Mouse (Mus musculus): ENCODE measurements around the gene Trim9. TPM values are rescaled to one million over a fixed set of nuclear protein-coding genes. Genes with fewer than 3 reads are reported as not detected.
A peak's percentile ranks its signal among the peaks of the same experiment; 100 is the strongest.

Gene Trim9
- polyA plus RNA-seq, 1 experiment = not detected

- H3K27ac ChIP-seq (ENCODE audit: insufficient read depth, low read length) = no peak overlapping the region
- H3K4me3 ChIP-seq (ENCODE audit: low read depth, low read length) = no peak overlapping the region
- TF ChIP-seq EP300 (IDR thresholded peaks at IDR 0.05; ENCODE audit: insufficient read depth, low read depth, low read length) (no peak), CTCF (IDR thresholded peaks at IDR 0.05; ENCODE audit: low read depth, low read length) (no peak), POLR2A (IDR thresholded peaks at IDR 0.05; ENCODE audit: insufficient read depth, low read length) (no peak)
- no peaks in the 10 kb centered on the region for H3K9me3 ChIP-seq (replicated peaks; ENCODE audit: control insufficient read depth, insufficient read depth, low read length, poor library complexity, severe bottlenecking)
- H3K4me1 ChIP-seq (ENCODE audit: control insufficient read depth, insufficient read depth, low read length) = no peaks in the 10 kb centered on the region
- H3K36me3 ChIP-seq (ENCODE audit: control insufficient read depth, insufficient read depth, low read length, poor library complexity, severe bottlenecking) = no peaks in the 10 kb centered on the region
- H3K9ac ChIP-seq (ENCODE audit: low read depth, poor library complexity, severe bottlenecking) = no peak overlapping the region
- no peaks in the 10 kb centered on the region for H3K27me3 ChIP-seq (ENCODE audit: control insufficient read depth, insufficient read depth, low read length, poor library complexity, severe bottlenecking)
Measured at GRCm38 (mm10) chr12:70242550-70242949, 104.9 kb downstream of the Trim9 start.

GRCm38 (mm10) chr12:70239741-70240140 lies 107.7 kb downstream of the Trim9 start:
- H3K27ac ChIP-seq (ENCODE audit: insufficient read depth, low read length) = no peak overlapping the region
- H3K4me1 ChIP-seq (ENCODE audit: control insufficient read depth, insufficient read depth, low read length) = no peaks in the 10 kb centered on the region
- H3K27me3 ChIP-seq (ENCODE audit: control insufficient read depth, insufficient read depth, low read length, poor library complexity, severe bottlenecking) = no peaks in the 10 kb centered on the region
- no peak overlapping the region for H3K4me3 ChIP-seq (ENCODE audit: low read depth, low read length)
- H3K36me3 ChIP-seq (ENCODE audit: control insufficient read depth, insufficient read depth, low read length, poor library complexity, severe bottlenecking) = no peaks in the 10 kb centered on the region
- no peak overlapping the region for H3K9ac ChIP-seq (ENCODE audit: low read depth, poor library complexity, severe bottlenecking)
- H3K9me3 ChIP-seq (replicated peaks; ENCODE audit: control insufficient read depth, insufficient read depth, low read length, poor library complexity, severe bottlenecking) = peaks cover 4% of the 10 kb centered on the region; the same call in 1 of the 2 replicates
- no peak for TF ChIP-seq CTCF (IDR thresholded peaks at IDR 0.05; ENCODE audit: low read depth, low read length)
- TF ChIP-seq EP300 (IDR thresholded peaks at IDR 0.05; ENCODE audit: insufficient read depth, low read depth, low read length) = no peak
- no peak for TF ChIP-seq POLR2A (IDR thresholded peaks at IDR 0.05; ENCODE audit: insufficient read depth, low read length)

- H3K36me3 ChIP-seq (ENCODE audit: control insufficient read depth, insufficient read depth, low read length, poor library complexity, severe bottlenecking) = no peaks in the 10 kb centered on the region
- H3K4me3 ChIP-seq (ENCODE audit: low read depth, low read length) = no peak overlapping the region
- TF ChIP-seq POLR2A (IDR thresholded peaks at IDR 0.05; ENCODE audit: insufficient read depth, low read length) (no peak), CTCF (IDR thresholded peaks at IDR 0.05; ENCODE audit: low read depth, low read length) (no peak), EP300 (IDR thresholded peaks at IDR 0.05; ENCODE audit: insufficient read depth, low read depth, low read length) (no peak)
- H3K9ac ChIP-seq (ENCODE audit: low read depth, poor library complexity, severe bottlenecking) = no peak overlapping the region
- no peak overlapping the region for H3K27ac ChIP-seq (ENCODE audit: insufficient read depth, low read length)
- peaks cover 5% of the 10 kb centered on the region; the same call in 1 of the 2 replicates for H3K9me3 ChIP-seq (replicated peaks; ENCODE audit: control insufficient read depth, insufficient read depth, low read length, poor library complexity, severe bottlenecking)
- H3K4me1 ChIP-seq (ENCODE audit: control insufficient read depth, insufficient read depth, low read length) = no peaks in the 10 kb centered on the region
- H3K27me3 ChIP-seq (ENCODE audit: control insufficient read depth, insufficient read depth, low read length, poor library complexity, severe bottlenecking) = no peaks in the 10 kb centered on the region
Measured at GRCm38 (mm10) chr12:70238604-70239003, 108.8 kb downstream of the Trim9 start.

GRCm38 (mm10) chr12:70234938-70235484 lies 112.4 kb downstream of the Trim9 start:
- Histone ChIP-seq H3K36me3 (ENCODE audit: control insufficient read depth, insufficient read depth, low read length, poor library complexity, severe bottlenecking) (no peaks in the 10 kb centered on the region), H3K9ac (ENCODE audit: low read depth, poor library complexity, severe bottlenecking) (no peak overlapping the region), H3K4me1 (ENCODE audit: control insufficient read depth, insufficient read depth, low read length) (no peaks in the 10 kb centered on the region), H3K9me3 (replicated peaks; ENCODE audit: control insufficient read depth, insufficient read depth, low read length, poor library complexity, severe bottlenecking) (peaks cover 5% of the 10 kb centered on the region; the same call in 1 of the 2 replicates), H3K4me3 (ENCODE audit: low read depth, low read length) (peak overlapping the region; percentile 49; the same call in 1 of the 2 replicates), H3K27me3 (ENCODE audit: control insufficient read depth, insufficient read depth, low read length, poor library complexity, severe bottlenecking) (no peaks in the 10 kb centered on the region), H3K27ac (ENCODE audit: insufficient read depth, low read length) (no peak overlapping the region)
- TF ChIP-seq CTCF (IDR thresholded peaks at IDR 0.05; ENCODE audit: low read depth, low read length) (peak; percentile 61), EP300 (IDR thresholded peaks at IDR 0.05; ENCODE audit: insufficient read depth, low read depth, low read length) (no peak)

GRCm38 (mm10) chr12:70234411-70234810 lies 113.0 kb downstream of the Trim9 start:
- Histone ChIP-seq H3K4me1 (ENCODE audit: control insufficient read depth, insufficient read depth, low read length) (no peaks in the 10 kb centered on the region), H3K9ac (ENCODE audit: low read depth, poor library complexity, severe bottlenecking) (no peak overlapping the region), H3K4me3 (ENCODE audit: low read depth, low read length) (no peak overlapping the region), H3K27me3 (ENCODE audit: control insufficient read depth, insufficient read depth, low read length, poor library complexity, severe bottlenecking) (no peaks in the 10 kb centered on the region), H3K27ac (ENCODE audit: insufficient read depth, low read length) (no peak overlapping the region), H3K36me3 (ENCODE audit: control insufficient read depth, insufficient read depth, low read length, poor library complexity, severe bottlenecking) (no peaks in the 10 kb centered on the region), H3K9me3 (replicated peaks; ENCODE audit: control insufficient read depth, insufficient read depth, low read length, poor library complexity, severe bottlenecking) (peaks cover 5% of the 10 kb centered on the region; the same call in 1 of the 2 replicates)
- TF ChIP-seq POLR2A (IDR thresholded peaks at IDR 0.05; ENCODE audit: insufficient read depth, low read length) (no peak), CTCF (IDR thresholded peaks at IDR 0.05; ENCODE audit: low read depth, low read length) (peak; percentile 53)

GRCm38 (mm10) chr12:70233637-70234315 lies 113.6 kb downstream of the Trim9 start:
- Histone ChIP-seq H3K9me3 (replicated peaks; ENCODE audit: control insufficient read depth, insufficient read depth, low read length, poor library complexity, severe bottlenecking) (peaks cover 5% of the 10 kb centered on the region; the same call in 1 of the 2 replicates), H3K4me3 (ENCODE audit: low read depth, low read length) (no peak overlapping the region), H3K36me3 (ENCODE audit: control insufficient read depth, insufficient read depth, low read length, poor library complexity, severe bottlenecking) (no peaks in the 10 kb centered on the region), H3K27ac (ENCODE audit: insufficient read depth, low read length) (no peak overlapping the region), H3K9ac (ENCODE audit: low read depth, poor library complexity, severe bottlenecking) (no peak overlapping the region), H3K4me1 (ENCODE audit: control insufficient read depth, insufficient read depth, low read length) (no peaks in the 10 kb centered on the region), H3K27me3 (ENCODE audit: control insufficient read depth, insufficient read depth, low read length, poor library complexity, severe bottlenecking) (no peaks in the 10 kb centered on the region)
- TF ChIP-seq EP300 (IDR thresholded peaks at IDR 0.05; ENCODE audit: insufficient read depth, low read depth, low read length) (no peak), CTCF (IDR thresholded peaks at IDR 0.05; ENCODE audit: low read depth, low read length) (no peak), POLR2A (IDR thresholded peaks at IDR 0.05; ENCODE audit: insufficient read depth, low read length) (no peak)
